8 mouse cellular contexts compared by ENCODE assay signal in the genomic region with DNA sequence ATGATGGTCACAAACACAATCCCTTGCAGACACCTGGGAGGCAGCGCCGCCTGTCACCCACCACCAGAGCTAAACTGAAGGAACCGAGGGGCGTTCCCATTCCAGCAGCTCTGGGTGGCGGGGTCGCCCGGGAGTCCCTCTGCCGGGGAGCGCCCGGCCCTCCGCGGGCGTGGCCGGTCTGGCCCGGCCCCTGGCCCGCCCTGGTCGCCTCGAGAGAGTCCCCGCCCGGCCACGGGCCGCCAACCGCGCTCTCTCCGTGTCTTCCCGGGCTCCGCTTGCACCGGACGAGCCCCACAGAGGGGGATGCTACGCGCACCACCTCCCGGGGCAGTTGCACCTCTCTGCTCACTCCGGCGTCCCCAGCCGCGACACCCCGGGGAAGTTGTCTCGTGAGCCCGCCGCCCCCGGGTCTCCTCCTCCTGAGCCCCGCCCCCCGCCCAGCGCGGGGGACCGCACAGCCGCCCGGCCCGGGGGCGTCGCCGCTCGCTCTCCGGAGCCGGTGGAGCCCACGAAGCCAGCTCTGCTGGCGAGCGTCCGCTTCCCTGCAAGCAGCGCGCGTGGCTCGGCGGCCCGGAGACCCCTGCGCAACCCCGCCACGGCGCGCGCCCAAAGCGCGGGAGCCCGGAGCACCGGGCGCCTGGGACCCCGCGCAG. TPM values are rescaled to one million over a fixed set of nuclear protein-coding genes. Genes with fewer than 3 reads are reported as not detected.
DNase-seq lines count a peak whose midpoint lies in the region; ATAC-seq and TF ChIP-seq lines count a peak whose summit lies in the region.

A gene (plus strand): TSS at position 564 of the 653 bp plus-strand sequence.

- H3K27me3 ChIP-seq in embryonic facial prominence, embryonic 15.5 days: peaks cover 10% of the 10 kb centered on the region; the same call in 1 of the 2 replicates
- H3K27me3 ChIP-seq in heart, postnatal 0 days (ENCODE audit: control insufficient read depth, insufficient read depth, low read length): peaks cover 6% of the 10 kb centered on the region; the same call in 1 of the 2 replicates
- peaks cover 5% of the 10 kb centered on the region for H3K27me3 ChIP-seq in neural tube, embryonic 14.5 days (ENCODE audit: control insufficient read depth, insufficient read depth, low read length)

- H3K9me3 ChIP-seq in embryonic facial prominence, embryonic 15.5 days (replicated peaks): no peaks in the 10 kb centered on the region
- H3K9me3 ChIP-seq in heart, postnatal 0 days (replicated peaks; ENCODE audit: control insufficient read depth, low read length): no peaks in the 10 kb centered on the region
- H3K9me3 ChIP-seq in neural tube, embryonic 14.5 days (ENCODE audit: control insufficient read depth, low read length): no peaks in the 10 kb centered on the region

- peak; percentile 79 for ATAC-seq in embryonic facial prominence, embryonic 15.5 days (ENCODE audit: insufficient number of reproducible peaks, low FRiP score, low TSS enrichment, low read depth)
- ATAC-seq in heart, postnatal 0 days (ENCODE audit: insufficient read depth, low read depth): peak; percentile 68
- peak; percentile 86 for ATAC-seq in neural tube, embryonic 14.5 days (ENCODE audit: low read depth)
- no peak for ATAC-seq in activated CD4-positive, CD25-positive, alpha-beta regulatory T cell, adult 4 months

- peak within 1 kb of the TSS; percentile 59 for H3K9ac ChIP-seq in embryonic facial prominence, embryonic 15.5 days
- peak within 1 kb of the TSS; percentile 60 for H3K9ac ChIP-seq in heart, postnatal 0 days (replicated peaks; ENCODE audit: low read depth, low read length)
- H3K9ac ChIP-seq in neural tube, embryonic 14.5 days (replicated peaks; ENCODE audit: low read depth, low read length): peak within 1 kb of the TSS; percentile 63

- peak within 1 kb of the TSS; percentile 97 for H3K4me2 ChIP-seq in embryonic facial prominence, embryonic 15.5 days (replicated peaks)
- H3K4me2 ChIP-seq in heart, postnatal 0 days (ENCODE audit: low read depth, low read length): peak within 1 kb of the TSS; percentile 100
- peak within 1 kb of the TSS; percentile 96 for H3K4me2 ChIP-seq in neural tube, embryonic 14.5 days (ENCODE audit: low read depth, low read length)

- H3K4me3 ChIP-seq in embryonic facial prominence, embryonic 15.5 days (replicated peaks): peak within 1 kb of the TSS; percentile 73
- H3K4me3 ChIP-seq in heart, postnatal 0 days (ENCODE audit: low read depth, low read length): peak within 1 kb of the TSS; percentile 71
- peak within 1 kb of the TSS; percentile 69 for H3K4me3 ChIP-seq in neural tube, embryonic 14.5 days (ENCODE audit: low read depth, low read length)

- peak; percentile 13; the same call in 1 of the 2 replicates for TF ChIP-seq CTCF in heart, postnatal 0 days (IDR thresholded peaks at IDR 0.05; ENCODE audit: low read depth)

- no peaks in the 10 kb centered on the region for H3K36me3 ChIP-seq in embryonic facial prominence, embryonic 15.5 days
- no peaks in the 10 kb centered on the region for H3K36me3 ChIP-seq in heart, postnatal 0 days (replicated peaks; ENCODE audit: control insufficient read depth, insufficient read depth, low read length)
- H3K36me3 ChIP-seq in neural tube, embryonic 14.5 days (ENCODE audit: control insufficient read depth, insufficient read depth, low read length): no peaks in the 10 kb centered on the region

- WGBS in embryonic facial prominence, embryonic 15.5 days: under 1% methylated on average over 74 of the region's 78 CpGs
- WGBS in heart, postnatal 0 days: under 1% methylated on average over 72 of the region's 78 CpGs
- WGBS in neural tube, embryonic 14.5 days: under 1% methylated on average over 66 of the region's 78 CpGs

- H3K27ac ChIP-seq in embryonic facial prominence, embryonic 15.5 days (replicated peaks): no peak within 1 kb of the TSS; the same call in 1 of the 2 replicates
- no peak within 1 kb of the TSS for H3K27ac ChIP-seq in heart, postnatal 0 days (ENCODE audit: low read depth)
- peak within 1 kb of the TSS; percentile 10; the same call in 1 of the 2 replicates for H3K27ac ChIP-seq in neural tube, embryonic 14.5 days (ENCODE audit: low read depth, low read length)

- TF ChIP-seq EP300 in heart, postnatal 0 days (IDR thresholded peaks at IDR 0.05; ENCODE audit: low read depth): no peak

- peak; percentile 3 for DNase-seq in 3134 (ENCODE audit: extremely low read depth, insufficient read length, low spot score)
- DNase-seq in adrenal gland, adult 18-20 months (ENCODE audit: low spot score in 2 of 2): peak; percentile 68 to 75
- DNase-seq in heart, postnatal 0 days (ENCODE audit: low spot score): peak; percentile 16
- DNase-seq in kidney, postnatal 4 days: peak; percentile 78 to 86
- peak; percentile 29 to 37 for DNase-seq in lung, adult 18-20 months

- peaks cover 25% of the 10 kb centered on the region; the same call in 1 of the 2 replicates for H3K4me1 ChIP-seq in embryonic facial prominence, embryonic 15.5 days
- H3K4me1 ChIP-seq in heart, postnatal 0 days (ENCODE audit: control insufficient read depth, insufficient read depth): no peaks in the 10 kb centered on the region
- no peaks in the 10 kb centered on the region for H3K4me1 ChIP-seq in neural tube, embryonic 14.5 days (ENCODE audit: control insufficient read depth, insufficient read depth, low read length)

RNA-seq across cellular contexts. Expression of the gene that starts here (rescaled TPM):
- total RNA-seq in adrenal gland, adult 18-20 months (2021): 10 to 100 TPM; 35.5 to 52.9 TPM
- polyA plus RNA-seq in embryonic facial prominence, embryonic 15.5 days (2015; fragmentation: Nextera tagmentation; extraction: Ambion mirVana): 24.4 and 25.0 TPM in 2 replicates
- 5.3 and 23.2 TPM in 2 replicates for total RNA-seq in heart, postnatal 0 days (2014; rRNA removed; ENCODE audit: low replicate concordance)
- 4.6 and 4.8 TPM in 2 replicates for polyA plus RNA-seq in heart, postnatal 0 days (2015; fragmentation: Nextera tagmentation; extraction: Ambion mirVana)
- 17.9 and 22.1 TPM in 2 replicates for polyA plus RNA-seq in neural tube, embryonic 14.5 days (2014; fragmentation: Nextera tagmentation; extraction: Ambion mirVana)
- under 1 TPM; 0.34 to 0.52 TPM for polyA plus RNA-seq in activated CD4-positive, CD25-positive, alpha-beta regulatory T cell, adult 4 months (2017; shearing (Covaris generic))

Comparison
In these comparisons a context has a peak if more than half of its experiments do, and no peak if none do; other contexts are left out.
1. DNase-seq: peak in every context shown above with its lines; median percentile 82 in kidney, postnatal 4 days; 72 in adrenal gland, adult 18-20 months; 33 in lung, adult 18-20 months; 16 in heart, postnatal 0 days; 3 in 3134.